8 mouse cellular contexts compared by ENCODE assay signal in the genomic region with DNA sequence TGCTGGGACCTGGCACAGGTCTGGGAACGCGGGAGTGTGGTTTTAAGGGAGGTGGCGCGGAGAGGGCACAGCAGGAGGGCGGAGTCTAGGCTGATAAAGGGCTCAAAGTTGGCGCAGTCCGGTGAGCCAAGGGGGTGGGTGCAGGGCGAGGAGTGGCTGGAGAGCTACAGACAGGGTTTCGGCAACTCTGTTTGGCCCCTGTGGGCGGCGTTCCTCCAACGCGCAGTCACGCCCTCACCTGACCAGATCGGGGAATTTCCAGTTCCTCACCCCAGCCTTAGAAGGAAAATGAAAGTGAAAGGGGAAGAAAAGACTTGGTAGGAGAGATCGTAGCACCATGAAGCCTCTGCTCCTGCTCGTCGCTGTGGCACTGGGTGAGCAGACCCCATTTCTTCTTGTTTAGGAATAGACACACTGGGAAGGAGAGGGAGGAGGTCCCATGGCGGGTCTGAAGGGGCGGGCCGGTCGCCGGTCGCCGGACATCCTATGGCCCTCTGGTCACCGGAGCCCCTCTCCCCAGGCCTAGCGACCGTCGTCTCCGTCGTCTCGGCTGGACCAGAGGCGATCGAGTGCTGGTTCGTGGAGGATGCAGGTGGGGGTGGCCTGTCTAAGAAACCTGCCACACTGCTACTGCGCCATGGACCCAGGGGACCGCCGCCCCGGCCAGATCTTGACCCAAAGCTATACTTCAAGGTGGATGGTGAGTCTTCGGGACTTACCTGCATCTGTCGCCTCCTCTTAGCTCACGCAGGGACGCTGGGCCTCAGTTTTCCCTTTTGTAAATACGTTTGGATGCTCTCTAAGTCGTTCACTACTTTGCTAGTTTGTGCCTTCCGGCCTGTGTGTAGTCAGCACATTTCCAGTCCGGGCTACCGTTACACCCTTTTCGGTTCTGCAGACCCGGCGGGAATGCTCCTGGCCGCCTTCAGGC. TPM values are rescaled to one million over a fixed set of nuclear protein-coding genes. Genes with fewer than 3 reads are reported as not detected.
A peak's percentile ranks its signal among the peaks of the same experiment; 100 is the strongest.
DNase-seq lines count a peak whose midpoint lies in the region; ATAC-seq and TF ChIP-seq lines count a peak whose summit lies in the region.

No protein-coding gene starts in this region.

- no peaks in the 10 kb centered on the region for H3K27me3 ChIP-seq in heart, adult 2 months (ENCODE audit: control insufficient read depth, insufficient read depth, low read length)
- H3K27me3 ChIP-seq in liver, embryonic 15.5 days, result no peaks in the 10 kb centered on the region
- no peaks in the 10 kb centered on the region for H3K27me3 ChIP-seq in stomach, postnatal 0 days (ENCODE audit: control insufficient read depth, insufficient read depth, low read length)

- H3K9ac ChIP-seq in heart, adult 2 months (ENCODE audit: low read depth, low read length), result peak overlapping the region; percentile 85
- H3K9ac ChIP-seq in liver, embryonic 15.5 days, result peak overlapping the region; percentile 87
- H3K9ac ChIP-seq in stomach, postnatal 0 days (ENCODE audit: low read length), result peak overlapping the region; percentile 82

- no peaks in the 10 kb centered on the region for H3K79me2 ChIP-seq in heart, adult 2 months (replicated peaks; ENCODE audit: control insufficient read depth, insufficient read depth, low read length)

- DNase-seq in B cell, adult 2 months, result peak; percentile 89 to 93
- DNase-seq in adipocyte (ENCODE audit: low spot score), result peak; percentile 92
- peak; percentile 67 for DNase-seq in embryo, embryonic 11 days
- DNase-seq in heart, adult 2 months, result peak; percentile 85 to 91
- peak; percentile 91 for DNase-seq in kidney, adult 11 months
- DNase-seq in naive thymus-derived CD4-positive, alpha-beta T cell, adult 2 months (ENCODE audit: low read depth), result peak; percentile 91
- DNase-seq in stomach, postnatal 0 days (ENCODE audit: low spot score), result peak; percentile 95

- peak overlapping the region; percentile 92 for H3K27ac ChIP-seq in heart, adult 2 months
- H3K27ac ChIP-seq in liver, embryonic 15.5 days (replicated peaks), result peak overlapping the region; percentile 94
- H3K27ac ChIP-seq in stomach, postnatal 0 days (replicated peaks), result peak overlapping the region; percentile 89

- peak; percentile 59 for ATAC-seq in liver, embryonic 15.5 days (ENCODE audit: insufficient read depth)
- peak; percentile 75 for ATAC-seq in stomach, postnatal 0 days (ENCODE audit: low FRiP score, low TSS enrichment)

- intact Hi-C loops in heart, adult 2 months (cut with DNase I), result loop anchor here (1.0 to 10.0 kb wide), 3 partner anchors 10 to 675 kb away; partner anchors contain the start of genes Ager, Pbx2 and Rgl2

- TF ChIP-seq EP300 in heart, adult 2 months (IDR thresholded peaks at IDR 0.05; ENCODE audit: insufficient read depth, low read depth, low read length), result peak; percentile 80; the same call in 1 of the 2 replicates
- no peak for TF ChIP-seq EP300 in stomach, postnatal 0 days (optimal IDR thresholded peaks at IDR 0.05)

- H3K4me2 ChIP-seq in liver, embryonic 15.5 days, result peak overlapping the region; percentile 96
- H3K4me2 ChIP-seq in stomach, postnatal 0 days (replicated peaks; ENCODE audit: low read depth), result peak overlapping the region; percentile 96

- peaks cover 20% of the 10 kb centered on the region for H3K9me3 ChIP-seq in liver, embryonic 15.5 days (replicated peaks)
- no peaks in the 10 kb centered on the region for H3K9me3 ChIP-seq in stomach, postnatal 0 days (ENCODE audit: control insufficient read depth, low read length)

- peaks cover 3% of the 10 kb centered on the region; the same call in 1 of the 2 replicates for H3K36me3 ChIP-seq in heart, adult 2 months (ENCODE audit: control insufficient read depth, insufficient read depth, low read length)
- peaks cover 37% of the 10 kb centered on the region for H3K36me3 ChIP-seq in liver, embryonic 15.5 days (replicated peaks)
- H3K36me3 ChIP-seq in stomach, postnatal 0 days (ENCODE audit: control insufficient read depth, insufficient read depth, low read length), result peaks cover 3% of the 10 kb centered on the region; the same call in 1 of the 2 replicates

- peak; percentile 86 for TF ChIP-seq POLR2A in heart, adult 2 months (IDR thresholded peaks at IDR 0.05; ENCODE audit: insufficient read depth, low read depth, low read length)

- peak overlapping the region; percentile 75 for H3K4me3 ChIP-seq in heart, adult 2 months
- peak overlapping the region; percentile 90 for H3K4me3 ChIP-seq in liver, embryonic 15.5 days (replicated peaks)
- peak overlapping the region; percentile 77 for H3K4me3 ChIP-seq in stomach, postnatal 0 days (ENCODE audit: low read depth, low read length)

- peak; percentile 54 for TF ChIP-seq CTCF in heart, adult 2 months (IDR thresholded peaks at IDR 0.05)
- peak; percentile 61 for TF ChIP-seq CTCF in stomach, postnatal 0 days (IDR thresholded peaks at IDR 0.05; ENCODE audit: low read depth)

- peaks cover 4% of the 10 kb centered on the region for H3K4me1 ChIP-seq in heart, adult 2 months (ENCODE audit: control insufficient read depth, insufficient read depth, low read length)
- H3K4me1 ChIP-seq in liver, embryonic 15.5 days (replicated peaks), result peaks cover 73% of the 10 kb centered on the region
- H3K4me1 ChIP-seq in stomach, postnatal 0 days (replicated peaks; ENCODE audit: control insufficient read depth, insufficient read depth), result no peaks in the 10 kb centered on the region

- under 1% methylated on average over 52 of the region's 52 CpGs for WGBS in heart, adult 2 months
- under 1% methylated on average over 52 of the region's 52 CpGs for WGBS in liver, embryonic 15.5 days (ENCODE audit: insufficient replicate concordance)
- WGBS in stomach, postnatal 0 days, result under 1% methylated on average over 51 of the region's 52 CpGs

RNA-seq across cellular contexts. Expression of gene Zbtb22, which starts 3.9 kb away (rescaled TPM):
- total RNA-seq in heart, adult 2 months (2021), result 10 to 100 TPM; 13.7 to 18.8 TPM
- polyA plus RNA-seq in heart, adult 2 months (2012; rRNA removed), result 24.6 and 26.8 TPM in 2 replicates
- polyA plus RNA-seq in liver, embryonic 15.5 days (2015; fragmentation: Nextera tagmentation; extraction: Ambion mirVana), result 8.2 and 9.8 TPM in 2 replicates
- 10.7 and 12.2 TPM in 2 replicates for polyA plus RNA-seq in stomach, postnatal 0 days (2015; fragmentation: Nextera tagmentation; extraction: Ambion mirVana)

RNA-seq across cellular contexts. Expression of gene Tapbp, which starts 3.9 kb away (rescaled TPM):
- total RNA-seq in heart, adult 2 months (2021), result 100 to 1,000 TPM in 1 of 2 experiments, 10 to 100 TPM in 1; 98.9 to 124 TPM
- 62.5 and 75.7 TPM in 2 replicates for polyA plus RNA-seq in heart, adult 2 months (2012; rRNA removed)
- polyA plus RNA-seq in liver, embryonic 15.5 days (2015; fragmentation: Nextera tagmentation; extraction: Ambion mirVana), result 33.3 and 35.7 TPM in 2 replicates
- polyA plus RNA-seq in stomach, postnatal 0 days (2015; fragmentation: Nextera tagmentation; extraction: Ambion mirVana), result 63.7 and 72.4 TPM in 2 replicates

RNA-seq across cellular contexts. Expression of gene Rgl2, which starts 9.7 kb away (rescaled TPM):
- 10 to 100 TPM; 33.2 to 36.0 TPM for total RNA-seq in heart, adult 2 months (2021)
- 89.1 and 101 TPM in 2 replicates for polyA plus RNA-seq in heart, adult 2 months (2012; rRNA removed)
- 8.2 and 10.2 TPM in 2 replicates for polyA plus RNA-seq in liver, embryonic 15.5 days (2015; fragmentation: Nextera tagmentation; extraction: Ambion mirVana)
- 18.6 and 24.4 TPM in 2 replicates for polyA plus RNA-seq in stomach, postnatal 0 days (2015; fragmentation: Nextera tagmentation; extraction: Ambion mirVana)

RNA-seq across cellular contexts. Expression of gene Daxx, which starts 10.4 kb away (rescaled TPM):
- total RNA-seq in heart, adult 2 months (2021), result 10 to 100 TPM; 11.5 to 16.4 TPM
- 18.5 and 20.5 TPM in 2 replicates for polyA plus RNA-seq in heart, adult 2 months (2012; rRNA removed)
- 18.7 and 20.4 TPM in 2 replicates for polyA plus RNA-seq in liver, embryonic 15.5 days (2015; fragmentation: Nextera tagmentation; extraction: Ambion mirVana)
- polyA plus RNA-seq in stomach, postnatal 0 days (2015; fragmentation: Nextera tagmentation; extraction: Ambion mirVana), result 18.1 and 22.4 TPM in 2 replicates

RNA-seq across cellular contexts. Expression of gene Platr17, which starts 14.7 kb away (rescaled TPM):
- not detected for total RNA-seq in heart, adult 2 months (2021)
- not detected in 2 replicates for polyA plus RNA-seq in heart, adult 2 months (2012; rRNA removed)
- polyA plus RNA-seq in liver, embryonic 15.5 days (2015; fragmentation: Nextera tagmentation; extraction: Ambion mirVana), result 0.35 and 0.38 TPM in 2 replicates
- polyA plus RNA-seq in stomach, postnatal 0 days (2015; fragmentation: Nextera tagmentation; extraction: Ambion mirVana), result 1.1 TPM in 2 replicates

Comparison
In these comparisons a context has a peak if more than half of its experiments do, and no peak if none do; other contexts are left out.
1. Peak in every context shown above with its lines: DNase-seq, ATAC-seq, H3K4me3 ChIP-seq and H3K27ac ChIP-seq.